12 mouse cellular contexts compared by ENCODE assay signal in genomic region chr2:80667396-80667964, GRCm38 (mm10). TPM values are rescaled to one million over a fixed set of nuclear protein-coding genes. Genes with fewer than 3 reads are reported as not detected.
DNase-seq lines count a peak whose midpoint lies in the region; ATAC-seq and TF ChIP-seq lines count a peak whose summit lies in the region.
"Had no signal": no experiment of that assay in that cellular context is flagged by ENCODE, and none has a peak within 500 bp of the region (broad histone marks: within the 10 kb centered on the region; RNA-seq: fewer than 3 reads in every experiment).

No protein-coding gene starts in this region.

- no peak for ATAC-seq in granulocyte monocyte progenitor cell, adult 5-6 weeks (replicated peaks; ENCODE audit: poor library complexity, severe bottlenecking)
- ATAC-seq: lung, postnatal 0 days had no signal

- TF ChIP-seq CTCF in layer of hippocampus, adult 2 months (conservative IDR thresholded peaks at IDR 0.05) = no peak

- DNase-seq in layer of hippocampus, adult 2 months (ENCODE audit: low spot score in 2 of 2) = peak; percentile 16 to 20
- DNase-seq in layer of hippocampus, postnatal 25 days (ENCODE audit: extremely low spot score in 1 of 2, low spot score in 1 of 2) = no peak
- peak; percentile 8 for DNase-seq in cerebellum, adult 11 months
- DNase-seq in cerebellum, adult 9-10 months = peak; percentile 45
- peak; percentile 34 for DNase-seq in layer of hippocampus, adult 9-11 months
- DNase-seq in kidney, postnatal 25 days = no peak
- DNase-seq: adrenal gland, adult 8-10 months; gastrocnemius, postnatal 36 days; kidney, adult 9 months had no signal

- H3K4me3 ChIP-seq in layer of hippocampus, adult 2 months = no peak overlapping the region
- H3K4me3 ChIP-seq: midbrain, embryonic 12.5 days had no signal

- no peak overlapping the region for H3K27ac ChIP-seq in layer of hippocampus, adult 2 months
- H3K27ac ChIP-seq: midbrain, embryonic 12.5 days had no signal

RNA-seq across cellular contexts. Expression of gene Nup35, which starts 50.4 kb away (rescaled TPM):
- total RNA-seq in layer of hippocampus, adult 2 months (2021) = 10 to 100 TPM; 16.5 to 18.8 TPM
- 10 to 100 TPM; 18.2 to 19.9 TPM for total RNA-seq in layer of hippocampus, postnatal 25 days (2021)
- total RNA-seq in granulocyte monocyte progenitor cell, adult 5-6 weeks (2014; fragmentation: Nextera tagmentation) = 22.2 and 37.5 TPM in 2 replicates
- total RNA-seq in granulocyte monocyte progenitor cell, adult 5-6 weeks (2017) = 35.3 and 49.2 TPM in 2 replicates

RNA-seq across cellular contexts. Expression of gene Dusp19, which starts 50.6 kb away (rescaled TPM):
- total RNA-seq in layer of hippocampus, adult 2 months (2021) = 10 to 100 TPM; 27.9 to 28.4 TPM
- total RNA-seq in layer of hippocampus, postnatal 25 days (2021) = 10 to 100 TPM; 27.2 to 28.1 TPM
- 10.3 and 11.5 TPM in 2 replicates for total RNA-seq in granulocyte monocyte progenitor cell, adult 5-6 weeks (2014; fragmentation: Nextera tagmentation)
- 6.2 and 13.1 TPM in 2 replicates for total RNA-seq in granulocyte monocyte progenitor cell, adult 5-6 weeks (2017)

Comparison
In these comparisons a context has a peak if more than half of its experiments do, and no peak if none do; other contexts are left out.
1. DNase-seq: peak in layer of hippocampus, adult 2 months (2 of 2), cerebellum, adult 11 months (single experiment), cerebellum, adult 9-10 months (single experiment) and layer of hippocampus, adult 9-11 months (single experiment); none in layer of hippocampus, postnatal 25 days (0 of 2) and kidney, postnatal 25 days (0 of 2).